Mouse (Mus musculus) kidney, embryonic 14.5 days (tissue): Measurements from ENCODE around the gene Tufm. TPM values are rescaled to one million over a fixed set of nuclear protein-coding genes. Genes with fewer than 3 reads are reported as not detected.

Experiments
- ATAC-seq: fragments of 200-750 bp; cut with Nextera tagmentation; 2 replicates; pipeline ENCODE4 v1.8.0; 2017; ENCODE audit warnings: moderate number of reproducible peaks, mild to moderate bottlenecking, moderate TSS enrichment, moderate library complexity; ENCODE audit not compliant: low FRiP score, low TSS enrichment
- H3K27ac ChIP-seq: fragments of 300-500 bp; sonication (generic); 2 replicates; pipeline ENCODE4 v1.5.1; 2014; ENCODE audit warnings: low read depth, mild to moderate bottlenecking, low read length, moderate library complexity, mixed read lengths
- H3K27me3 ChIP-seq: fragments of 300-500 bp; sonication (generic); 2 replicates; pipeline ENCODE4 v1.6.1; 2014; ENCODE audit warnings: mild to moderate bottlenecking, low read length; ENCODE audit not compliant: control insufficient read depth, insufficient read depth
- H3K36me3 ChIP-seq: fragments of 300-500 bp; sonication (generic); 2 replicates; pipeline ENCODE4 v1.6.1; 2014; ENCODE audit warnings: low read length, mixed read lengths; ENCODE audit not compliant: control insufficient read depth, insufficient read depth
- H3K4me1 ChIP-seq: fragments of 300-500 bp; sonication (generic); 2 replicates; pipeline ENCODE4 v1.6.1; 2014; ENCODE audit warnings: low read length, mixed read lengths; ENCODE audit not compliant: control insufficient read depth, insufficient read depth
- H3K4me2 ChIP-seq: fragments of 300-500 bp; sonication (generic); replicated peaks from 2 replicates; pipeline ENCODE4 v1.6.1; 2014; ENCODE audit warnings: low read depth, mild to moderate bottlenecking, low read length
- H3K4me3 ChIP-seq: fragments of 300-500 bp; sonication (generic); 2 replicates; pipeline ENCODE4 v1.5.1; 2014; ENCODE audit warnings: mild to moderate bottlenecking, low read length
- H3K9ac ChIP-seq: fragments of 300-500 bp; sonication (generic); 2 replicates; pipeline ENCODE4 v1.6.1; 2014; ENCODE audit warnings: low read depth, mild to moderate bottlenecking, low read length, moderate library complexity
- H3K9me3 ChIP-seq: fragments of 300-500 bp; sonication (generic); 2 replicates; pipeline ENCODE4 v1.6.1; 2016; ENCODE audit warnings: low read length; ENCODE audit not compliant: control insufficient read depth
- WGBS: fragments of 180-500 bp; shearing (Covaris S2); extraction: QIAGEN DNeasy Blood & Tissue Kit; methylation state at CpG from one replicate; pipeline ENCODE4 v1.1.7; 2014; 5-methylcytosine and 5-hydroxymethylcytosine counted together
- polyA plus RNA-seq: library from polyadenylated mRNA; unstranded; fragments of >200 nt; fragmentation: Nextera tagmentation; extraction: Ambion mirVana; gene quantifications from 2 replicates; pipeline ENCODE4 v1.2.1, GENCODE M21; 2014

Tufm gene
- polyA plus RNA-seq, 1 experiment from 2014 or later = 159 TPM

- no peaks in the 10 kb centered on the region for H3K27me3 ChIP-seq
- H3K27ac ChIP-seq = no peak overlapping the region
- no peaks in the 10 kb centered on the region for H3K4me1 ChIP-seq
- H3K4me3 ChIP-seq = no peak overlapping the region
- no peak for ATAC-seq
- H3K9ac ChIP-seq = no peak overlapping the region
- no peaks in the 10 kb centered on the region for H3K9me3 ChIP-seq
- peaks cover 9% of the 10 kb centered on the region; the same call in 1 of the 2 replicates for H3K36me3 ChIP-seq
- 88% methylated on average over 3 of the region's 3 CpGs for WGBS
- H3K4me2 ChIP-seq = no peak overlapping the region
Observed at GRCm38 (mm10) chr7:126452244-126452643, 34.9 kb upstream of the Tufm start.

GRCm38 (mm10) chr7:126453861-126454260 is 33.3 kb upstream of the Tufm start:
- no peak for ATAC-seq
- H3K4me1 ChIP-seq = peaks cover 7% of the 10 kb centered on the region
- WGBS = 37% methylated on average over 7 of the region's 7 CpGs
- no peaks in the 10 kb centered on the region for H3K27me3 ChIP-seq
- no peak overlapping the region for H3K27ac ChIP-seq
- H3K4me3 ChIP-seq = no peak overlapping the region
- no peak overlapping the region for H3K4me2 ChIP-seq
- H3K9me3 ChIP-seq = no peaks in the 10 kb centered on the region
- H3K36me3 ChIP-seq = peaks cover under 1% of the 10 kb centered on the region; the same call in 1 of the 2 replicates
- H3K9ac ChIP-seq = no peak overlapping the region

- no peak overlapping the region for H3K4me2 ChIP-seq
- ATAC-seq = no peak
- no peaks in the 10 kb centered on the region for H3K9me3 ChIP-seq
- H3K36me3 ChIP-seq = no peaks in the 10 kb centered on the region
- H3K27ac ChIP-seq = no peak overlapping the region
- H3K4me3 ChIP-seq = no peak overlapping the region
- WGBS = 70% methylated on average over 2 of the region's 2 CpGs
- H3K27me3 ChIP-seq = no peaks in the 10 kb centered on the region
- no peak overlapping the region for H3K9ac ChIP-seq
- H3K4me1 ChIP-seq = peaks cover 10% of the 10 kb centered on the region
Observed at GRCm38 (mm10) chr7:126455242-126455641, 31.9 kb upstream of the Tufm start.

- H3K4me1 ChIP-seq = peaks cover 10% of the 10 kb centered on the region
- no peaks in the 10 kb centered on the region for H3K9me3 ChIP-seq
- no peak overlapping the region for H3K27ac ChIP-seq
- H3K27me3 ChIP-seq = no peaks in the 10 kb centered on the region
- no peak overlapping the region for H3K4me3 ChIP-seq
- 93% methylated on average over 17 of the region's 17 CpGs for WGBS
- no peak overlapping the region for H3K4me2 ChIP-seq
- no peak for ATAC-seq
- H3K9ac ChIP-seq = no peak overlapping the region
- no peaks in the 10 kb centered on the region for H3K36me3 ChIP-seq
Observed at GRCm38 (mm10) chr7:126456382-126457266, 30.5 kb upstream of the Tufm start.

GRCm38 (mm10) chr7:126458225-126458624 is 28.9 kb upstream of the Tufm start:
- Histone ChIP-seq H3K36me3 (no peaks in the 10 kb centered on the region), H3K9me3 (no peaks in the 10 kb centered on the region), H3K27ac (no peak overlapping the region), H3K4me2 (no peak overlapping the region), H3K4me3 (no peak overlapping the region), H3K9ac (no peak overlapping the region), H3K4me1 (peaks cover 18% of the 10 kb centered on the region), H3K27me3 (no peaks in the 10 kb centered on the region)
- no peak for ATAC-seq
- 67% methylated on average over 5 of the region's 5 CpGs for WGBS

GRCm38 (mm10) chr7:126458844-126459618 is 28.1 kb upstream of the Tufm start:
- no peaks in the 10 kb centered on the region for H3K9me3 ChIP-seq
- no peak overlapping the region for H3K4me2 ChIP-seq
- no peak for ATAC-seq
- H3K9ac ChIP-seq = no peak overlapping the region
- H3K4me3 ChIP-seq = no peak overlapping the region
- H3K36me3 ChIP-seq = no peaks in the 10 kb centered on the region
- no peaks in the 10 kb centered on the region for H3K27me3 ChIP-seq
- no peak overlapping the region for H3K27ac ChIP-seq
- 63% methylated on average over 11 of the region's 11 CpGs for WGBS
- H3K4me1 ChIP-seq = peaks cover 19% of the 10 kb centered on the region

GRCm38 (mm10) chr7:126460623-126461399 is 26.4 kb upstream of the Tufm start:
- peaks cover 19% of the 10 kb centered on the region for H3K4me1 ChIP-seq
- H3K9ac ChIP-seq = no peak overlapping the region
- WGBS = 26% methylated on average over 10 of the region's 10 CpGs
- no peak overlapping the region for H3K4me3 ChIP-seq
- no peaks in the 10 kb centered on the region for H3K36me3 ChIP-seq
- peak; percentile 60 for ATAC-seq
- no peaks in the 10 kb centered on the region for H3K27me3 ChIP-seq
- H3K9me3 ChIP-seq = no peaks in the 10 kb centered on the region
- H3K4me2 ChIP-seq = no peak overlapping the region
- peak overlapping the region; percentile 59; the same call in 1 of the 2 replicates for H3K27ac ChIP-seq

- Histone ChIP-seq H3K9ac (no peak overlapping the region), H3K4me2 (no peak overlapping the region), H3K36me3 (peaks cover 5% of the 10 kb centered on the region; the same call in 1 of the 2 replicates), H3K4me1 (peaks cover 19% of the 10 kb centered on the region), H3K4me3 (no peak overlapping the region), H3K27me3 (no peaks in the 10 kb centered on the region), H3K9me3 (no peaks in the 10 kb centered on the region), H3K27ac (peak overlapping the region; percentile 59; the same call in 1 of the 2 replicates)
- WGBS = 49% methylated on average over 3 of the region's 3 CpGs
- ATAC-seq = no peak
Observed at GRCm38 (mm10) chr7:126461626-126462025, 25.5 kb upstream of the Tufm start.
